Mouse (Mus musculus) Patski (cell line): ENCODE results near the gene 5730596B20Rik. TPM values are rescaled to one million over a fixed set of nuclear protein-coding genes. Genes with fewer than 3 reads are reported as not detected.

ENCODE experiments used
- ATAC-seq: fragments of 100-300 bp; one replicate; pipeline ENCODE4 v1.8.0; 2021
- CTCF ChIA-PET: fragments of 350-600 bp; sonication (Branson Sonifier 250); formaldehyde crosslinking; loops from one replicate; lab custom pipeline; 2022; ENCODE audit warnings: inconsistent platforms; lab: Charles Lee
- POLR2A ChIA-PET: fragments of 350-600 bp; sonication (Branson Sonifier 250); formaldehyde crosslinking; loops from one replicate; lab custom pipeline; 2022; ENCODE audit warnings: antibody characterized with exemption, inconsistent platforms; lab: Charles Lee
- DNase-seq: peaks from one replicate; pipeline ENCODE4 v3.0.0-alpha.2; 2011; ENCODE audit warnings: low read depth, low spot score
- H3K27me3 ChIP-seq: fragments of 371-371 bp; one replicate; pipeline ENCODE4 v1.5.1; 2021
- CTCF ChIP-seq: fragments of 100-300 bp; IDR thresholded peaks from one replicate; pipeline ENCODE4 v1.5.1; 2021
- in situ Hi-C: fragments of 300-500 bp; cut with MboI; formaldehyde crosslinking; loops from 3 replicates; pipeline ENCODE4 v1.11.1; 2018; ENCODE audit warnings: low pct_unique_long_range_greater_than_20kb, mixed read lengths
- polyA plus RNA-seq: library from polyadenylated mRNA; unstranded; gene quantifications from one replicate; pipeline ENCODE4 v1.2.3, GENCODE M21; 2021

5730596B20Rik gene
- polyA plus RNA-seq, 1 experiment from 2014 or later, result 1.6 TPM

GRCm38 (mm10) chr6:52174968-52175751 lies 2.1 kb upstream of the 5730596B20Rik start:
- DNase-seq (no peak), ATAC-seq (no peak)
- CTCF ChIA-PET, result interaction anchor here (1.1 to 2.2 kb wide), 4 partner anchors 10 to 174 kb away, joined by 3 to 5 read pairs (median 4); partner anchors contain the start of genes Gm28308 and Hoxa3
- in situ Hi-C loops, result loop anchor here (10.0 kb wide), 1 partner anchor 50 kb away; the partner anchor contains the start of gene Hoxa7
- TF ChIP-seq CTCF, result no peak
- no peaks in the 10 kb centered on the region for H3K27me3 ChIP-seq
- POLR2A ChIA-PET, result interaction anchor here (1.4 to 16.4 kb wide), 3 partner anchors 8 to 49 kb away, joined by 4 to 378 read pairs (median 6); partner anchors contain the start of genes Gm28308, Hoxa10, Hoxa3 and Hoxa6

DNA sequence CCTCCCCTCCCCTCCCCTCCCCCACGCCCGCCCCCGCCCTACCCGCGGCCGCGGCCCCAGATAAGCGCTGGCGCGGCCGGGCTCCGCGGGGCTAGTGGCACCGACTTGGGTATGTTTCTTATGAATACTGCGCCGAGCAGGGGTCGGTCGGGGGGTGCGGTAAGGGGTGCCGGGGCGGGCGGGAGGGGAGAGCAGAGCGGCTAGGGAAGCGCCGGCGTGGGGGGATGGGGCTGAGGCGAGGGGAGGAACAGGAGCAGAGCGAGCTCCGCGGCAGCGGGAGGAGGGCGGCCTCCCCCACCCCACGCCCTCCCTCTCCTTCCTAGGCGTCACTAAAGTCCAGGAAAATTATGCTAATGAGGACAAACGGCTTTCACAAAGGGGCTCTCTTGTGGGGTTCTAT lies 1.4 kb upstream of the 5730596B20Rik start:
- in situ Hi-C loops, result loop anchor here (10.0 kb wide), 1 partner anchor 49 kb away; the partner anchor contains the start of gene Hoxa7
- ATAC-seq (no peak), DNase-seq (no peak)
- ChIA-PET POLR2A (interaction anchor here (1.3 to 16.4 kb wide), 3 partner anchors 13 to 49 kb away, joined by 3 to 378 read pairs (median 6); partner anchors contain the start of genes Gm28308, Hoxa10, Hoxa3 and Hoxa6), CTCF (interaction anchor here (1.1 to 2.2 kb wide), 4 partner anchors 9 to 59 kb away, joined by 3 to 6 read pairs (median 4); partner anchors contain the start of gene Hoxa5)
- no peaks in the 10 kb centered on the region for H3K27me3 ChIP-seq
- TF ChIP-seq CTCF, result no peak

DNA sequence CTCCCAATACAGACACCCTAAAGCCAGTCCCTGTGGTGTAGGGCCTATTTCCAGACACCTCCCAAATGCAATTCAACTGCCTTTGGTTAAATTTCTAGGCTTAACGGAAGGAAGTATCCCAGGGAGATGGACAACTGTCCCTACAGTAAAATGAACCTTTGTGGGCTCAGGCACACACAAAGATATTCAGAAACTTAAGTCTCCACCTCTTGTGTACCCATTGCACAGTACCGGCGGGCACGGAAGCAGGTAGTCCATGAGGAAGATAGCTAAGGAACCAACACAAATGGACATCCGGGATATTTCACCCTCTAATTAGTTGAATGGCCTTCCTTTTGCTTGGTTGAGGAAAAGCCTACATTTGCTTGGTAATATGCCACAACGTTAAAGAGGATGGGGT lies 907 bp upstream of the 5730596B20Rik start:
- ChIA-PET POLR2A (interaction anchor here (0.7 to 16.4 kb wide), 4 partner anchors 13 to 70 kb away, joined by 3 to 378 read pairs (median 8); partner anchors contain the start of genes Gm28308, Hoxa10, Hoxa11 and Hoxa3), CTCF (interaction anchor here (1.2 to 1.8 kb wide), 4 partner anchors 14 to 47 kb away, joined by 3 to 6 read pairs (median 5); partner anchors contain the start of gene Hoxa5)

GRCm38 (mm10) chr6:52177806-52178205 lies 508 bp downstream of the 5730596B20Rik start:
- no peaks in the 10 kb centered on the region for H3K27me3 ChIP-seq
- no peak for TF ChIP-seq CTCF
- CTCF ChIA-PET, result interaction anchor here (0.7 to 2.1 kb wide), 11 partner anchors 18 to 68 kb away, joined by 3 to 8 read pairs (median 5); partner anchors contain the start of genes Hoxa11, Hoxa5, Hoxa7 and Hoxa9
- POLR2A ChIA-PET, result interaction anchor here (0.8 to 16.4 kb wide), 7 partner anchors 14 to 68 kb away, joined by 3 to 378 read pairs (median 6); partner anchors contain the start of genes Gm28308, Hoxa1, Hoxa10 and Hoxa11
- in situ Hi-C loops, result loop anchor here (10.0 kb wide), 1 partner anchor 47 kb away; the partner anchor contains the start of gene Hoxa7
- ATAC-seq (no peak), DNase-seq (no peak)

More for the DNA sequence above, 907 bp upstream of the 5730596B20Rik start:
- ATAC-seq (no peak), DNase-seq (no peak)
- no peaks in the 10 kb centered on the region for H3K27me3 ChIP-seq
- in situ Hi-C loops, result loop anchor here (10.0 kb wide), 1 partner anchor 48 kb away; the partner anchor contains the start of gene Hoxa7
- no peak for TF ChIP-seq CTCF

DNA sequence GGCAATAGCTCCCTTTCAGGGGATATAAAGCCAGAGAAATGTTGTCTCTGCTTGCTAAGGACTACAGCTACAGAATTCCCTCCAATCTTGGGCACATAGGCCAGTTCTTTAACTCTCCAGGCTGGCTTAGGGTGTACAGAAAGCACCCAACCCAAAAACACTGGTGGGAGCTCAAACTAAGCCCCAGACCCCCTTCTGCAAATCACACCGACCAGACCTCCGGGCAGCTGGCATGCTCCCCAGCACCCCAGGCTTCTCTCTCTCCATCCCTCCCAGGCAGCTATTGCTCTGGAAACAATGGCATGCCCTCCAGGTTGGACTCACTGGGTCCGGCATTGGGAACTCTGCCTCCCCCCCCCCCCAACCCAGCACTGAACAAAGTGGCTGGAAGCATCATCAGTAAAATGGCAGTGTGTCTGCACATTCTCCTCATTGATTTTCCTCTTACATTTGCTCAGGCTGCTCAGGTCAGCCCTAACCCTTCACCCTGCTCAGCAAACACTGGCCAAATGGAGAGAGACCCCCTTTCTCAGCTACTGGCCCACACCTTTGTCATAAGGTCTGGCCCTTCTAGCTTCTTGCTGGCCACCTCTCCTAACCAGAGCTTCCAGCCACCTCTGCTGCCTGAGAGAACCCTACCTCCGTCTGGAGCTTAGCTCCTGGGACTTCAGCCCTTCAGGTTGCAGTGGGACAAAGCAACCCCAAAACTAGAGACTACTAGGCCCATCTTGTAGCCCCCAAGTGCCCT lies 1.8 kb downstream of the 5730596B20Rik start:
- no peak for TF ChIP-seq CTCF
- DNase-seq (no peak), ATAC-seq (no peak)
- CTCF ChIA-PET, result interaction anchor here (0.7 to 2.1 kb wide), 10 partner anchors 10 to 178 kb away, joined by 3 to 8 read pairs (median 3); partner anchors contain the start of gene Hoxa7
- POLR2A ChIA-PET, result interaction anchor here (1.2 to 16.4 kb wide), 7 partner anchors 13 to 178 kb away, joined by 3 to 378 read pairs (median 6); partner anchors contain the start of genes Gm28308, Hoxa10, Hoxa11 and Hoxa3
- in situ Hi-C loops, result loop anchor here (10.0 kb wide), 1 partner anchor 46 kb away; the partner anchor contains the start of gene Hoxa7
- H3K27me3 ChIP-seq, result no peaks in the 10 kb centered on the region

GRCm38 (mm10) chr6:52179690-52180089 lies 2.4 kb downstream of the 5730596B20Rik start:
- ChIA-PET POLR2A (interaction anchor here (1.4 to 16.4 kb wide), 3 partner anchors 12 to 179 kb away, joined by 6 to 378 read pairs (median 6); partner anchors contain the start of genes Gm28308, Hoxa10, Hoxa3 and Hoxa4), CTCF (interaction anchor here (0.7 to 2.1 kb wide), 6 partner anchors 11 to 179 kb away, joined by 3 to 5 read pairs (median 3); partner anchors contain the start of gene Hoxa7)
- ATAC-seq (no peak), DNase-seq (no peak)
- in situ Hi-C loops, result loop anchor here (10.0 kb wide), 1 partner anchor 45 kb away; the partner anchor contains the start of gene Hoxa7
- TF ChIP-seq CTCF, result no peak
- H3K27me3 ChIP-seq, result no peaks in the 10 kb centered on the region

DNA sequence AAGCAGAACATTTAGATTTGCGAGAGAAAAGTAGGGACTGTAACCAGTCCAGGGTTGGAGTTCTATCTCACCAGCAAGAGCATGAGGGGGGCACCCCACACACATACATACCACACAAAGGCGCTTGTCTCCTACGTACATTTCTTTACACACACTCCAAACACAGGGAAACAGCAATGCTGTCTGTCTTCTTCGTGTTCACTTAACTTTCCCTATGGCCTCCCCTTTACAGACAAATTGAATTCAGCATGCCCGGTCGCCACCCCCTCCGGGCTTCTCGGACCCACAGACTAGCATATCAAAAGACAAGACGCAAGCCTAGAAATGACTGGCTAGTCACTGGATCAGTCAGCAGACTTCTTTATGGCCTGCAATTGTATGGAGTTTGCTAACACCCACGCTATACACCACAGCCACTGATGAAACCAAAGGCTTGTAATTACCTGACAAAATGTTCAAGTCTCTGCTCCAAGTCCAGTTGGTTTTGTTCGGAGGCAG lies 3.0 kb downstream of the 5730596B20Rik start:
- no peak for ATAC-seq
- ChIA-PET CTCF (interaction anchor here (0.7 to 1.6 kb wide), 3 partner anchors 20 to 30 kb away, joined by 3 to 4 read pairs (median 3); no protein-coding TSS in a partner anchor), POLR2A (interaction anchor here (1.4 to 16.4 kb wide), 3 partner anchors 12 to 179 kb away, joined by 6 to 378 read pairs (median 6); partner anchors contain the start of genes Gm28308, Hoxa10, Hoxa3 and Hoxa4)
- TF ChIP-seq CTCF, result no peak
- H3K27me3 ChIP-seq, result no peaks in the 10 kb centered on the region
- in situ Hi-C loops, result no loop called here
- no peak for DNase-seq

DNA sequence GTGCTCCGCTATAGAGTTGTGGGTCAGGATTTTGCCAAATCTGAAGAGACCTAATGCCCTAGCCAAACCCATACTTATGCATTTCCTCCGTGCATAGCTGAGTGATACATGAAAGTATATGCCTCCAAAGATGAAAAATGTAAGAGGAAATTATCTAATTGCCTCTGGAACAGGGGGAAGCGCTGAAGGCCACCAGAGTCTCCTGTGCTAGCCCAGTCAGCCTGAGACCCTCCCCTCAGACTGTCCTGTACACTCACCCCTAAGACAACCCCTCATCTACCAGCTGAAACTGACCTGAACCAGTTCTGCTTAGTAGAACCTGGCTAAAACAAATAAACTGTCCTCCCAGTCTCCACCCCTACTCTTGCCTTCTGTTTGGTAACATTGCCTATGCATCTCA lies 3.4 kb downstream of the 5730596B20Rik start:
- in situ Hi-C loops, result no loop called here
- no peaks in the 10 kb centered on the region for H3K27me3 ChIP-seq
- DNase-seq (no peak), ATAC-seq (no peak)
- TF ChIP-seq CTCF, result no peak
- POLR2A ChIA-PET, result interaction anchor here (16.4 kb wide), 1 partner anchor 44 kb away, joined by 378 read pairs; the partner anchor contains the start of genes Gm28308, Hoxa10, Hoxa3 and Hoxa6
- CTCF ChIA-PET, result interaction anchor here (1.6 kb wide), 1 partner anchor 20 kb away, joined by 4 read pairs; no protein-coding TSS in a partner anchor

GRCm38 (mm10) chr6:52182030-52182429 lies 4.7 kb downstream of the 5730596B20Rik start:
- in situ Hi-C loops, result no loop called here
- no peak for DNase-seq
- ATAC-seq, result no peak
- CTCF ChIA-PET, result interaction anchor here (1.3 to 1.6 kb wide), 2 partner anchors 23 to 180 kb away, joined by 4 read pairs; partner anchors contain the start of gene Hoxa5
- POLR2A ChIA-PET, result interaction anchor here (0.6 to 16.4 kb wide), 6 partner anchors 7 to 1406 kb away, joined by 3 to 378 read pairs (median 4); partner anchors contain the start of genes Gm28308, Hoxa10, Hoxa3 and Hoxa6
- H3K27me3 ChIP-seq, result no peaks in the 10 kb centered on the region
- no peak for TF ChIP-seq CTCF
